Mouse (Mus musculus) c-Kit-positive CD71-positive TER-119-negative erythroid progenitor cells, embryonic 14.5 days (primary cell): Measurements from ENCODE around the gene Gbp3.

ENCODE experiments used
- DNase-seq: peaks from one replicate; pipeline ENCODE4 v3.0.0-alpha.2; 2013; ENCODE audit warnings: low read depth

The Gbp3 gene

DNA sequence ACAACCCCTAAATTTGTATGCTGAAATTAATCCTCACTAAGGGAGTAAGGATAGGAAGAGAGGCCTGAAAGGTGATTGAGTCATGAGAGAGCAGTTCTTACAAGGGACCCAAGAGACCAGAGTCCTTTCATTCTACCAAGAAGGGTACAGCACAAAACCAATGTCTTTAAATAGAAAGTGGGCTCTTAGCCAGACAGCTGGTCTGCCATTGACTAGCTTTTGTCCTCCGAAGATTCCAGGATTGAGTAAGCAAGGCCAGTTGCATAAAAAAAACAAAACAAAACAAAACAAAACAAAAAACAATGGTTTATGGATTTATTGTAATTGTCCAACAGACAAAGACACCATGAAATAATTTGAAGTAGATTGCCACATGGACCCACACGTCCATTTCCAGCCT, 29.1 kb downstream of the Gbp3 start:
- DNase-seq, result no peak

- DNase-seq, result no peak
Measured at GRCm38 (mm10) chr3:142590431-142591067, 30.7 kb downstream of the Gbp3 start.

DNA sequence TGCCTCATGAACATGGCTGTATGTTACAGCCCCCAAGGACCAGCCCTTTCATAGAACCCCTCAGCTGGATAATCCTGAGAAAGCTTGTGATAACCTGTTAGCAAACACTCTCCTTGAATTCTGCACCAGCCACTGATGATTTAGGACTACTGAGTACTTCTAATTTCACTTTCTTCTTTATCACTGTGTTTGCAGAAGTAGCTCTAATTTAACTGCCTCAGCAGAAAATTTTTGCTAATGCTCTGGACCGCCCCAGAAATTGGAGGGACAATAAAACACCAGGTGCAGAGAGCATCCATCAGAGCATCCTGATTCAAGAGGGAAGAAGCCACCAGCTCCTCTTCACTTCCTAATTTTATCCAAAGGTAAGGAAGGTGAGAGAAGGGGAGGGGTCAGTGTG, 34.7 kb downstream of the Gbp3 start, which contains the start of gene Gbp2b:
Gbp2b (plus strand) TSS at position 301 of the 400 bp plus-strand sequence.
- DNase-seq, result no peak

DNA sequence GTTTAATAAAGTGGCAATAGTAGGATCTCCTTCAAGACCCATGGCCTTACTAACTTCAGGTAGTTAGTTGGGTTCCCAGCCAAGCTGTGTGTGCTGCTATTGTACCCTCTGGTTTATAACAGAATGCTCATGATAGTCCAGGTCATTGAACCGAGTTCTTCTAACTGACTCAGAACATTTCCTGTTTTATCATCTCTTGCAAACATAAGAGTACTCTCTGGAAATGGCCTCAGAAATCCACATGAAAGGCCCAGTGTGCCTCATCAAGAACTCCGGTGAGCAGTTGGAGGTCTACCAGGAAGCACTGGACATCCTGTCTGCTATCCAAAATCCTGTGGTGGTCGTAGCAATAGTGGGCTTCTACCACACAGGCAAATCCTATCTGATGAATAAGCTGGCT, 38.1 kb downstream of the Gbp3 start:
- DNase-seq, result no peak

GRCm38 (mm10) chr3:142601675-142602074, 41.8 kb downstream of the Gbp3 start:
- no peak for DNase-seq

GRCm38 (mm10) chr3:142618658-142619057, 58.8 kb downstream of the Gbp3 start:
- DNase-seq, result no peak

GRCm38 (mm10) chr3:142619606-142620005, 59.8 kb downstream of the Gbp3 start:
- no peak for DNase-seq

DNA sequence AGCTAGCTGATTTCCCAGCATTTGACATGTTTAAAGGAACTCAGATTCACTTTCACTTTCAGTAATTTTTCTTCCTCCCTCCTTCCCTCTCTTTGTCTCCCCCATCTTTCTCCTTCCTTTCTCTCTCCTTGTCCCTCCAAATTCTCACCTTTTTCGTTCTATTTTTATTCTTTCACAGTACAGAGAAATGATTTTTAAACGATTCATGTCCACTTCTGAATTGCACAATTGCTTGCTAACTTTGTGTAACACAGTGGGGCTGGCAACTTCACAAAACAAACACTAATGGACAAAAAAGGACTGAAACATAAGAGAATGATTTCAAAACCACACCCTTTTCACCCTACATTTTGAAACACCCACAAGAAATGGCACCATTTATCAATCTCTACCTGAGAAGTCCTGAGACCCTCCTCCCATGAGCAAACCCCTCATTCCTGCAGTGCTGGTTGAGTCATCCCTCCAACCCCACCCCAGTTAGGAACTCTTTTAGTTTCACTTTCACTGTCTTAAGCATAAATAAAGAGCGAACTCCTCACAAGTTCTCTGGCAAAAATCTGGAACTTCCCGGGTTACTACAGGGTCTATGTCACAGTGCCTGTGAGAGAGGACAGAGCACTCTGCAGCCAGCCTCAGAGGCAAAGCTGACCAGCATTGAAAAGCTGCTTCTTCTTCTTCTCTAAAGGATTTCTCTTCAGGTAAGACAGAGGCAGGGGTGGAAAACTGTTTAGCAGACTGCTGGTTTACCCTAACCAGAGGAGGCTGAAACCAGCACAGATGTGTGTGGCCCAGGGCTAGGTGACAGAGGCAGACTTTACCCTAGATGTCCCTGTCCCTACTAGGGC, 60.5 kb downstream of the Gbp3 start, which contains the start of gene Gbp2:
Gbp2 (plus strand) TSS at position 492 of the 845 bp plus-strand sequence.
- DNase-seq, result no peak

DNA sequence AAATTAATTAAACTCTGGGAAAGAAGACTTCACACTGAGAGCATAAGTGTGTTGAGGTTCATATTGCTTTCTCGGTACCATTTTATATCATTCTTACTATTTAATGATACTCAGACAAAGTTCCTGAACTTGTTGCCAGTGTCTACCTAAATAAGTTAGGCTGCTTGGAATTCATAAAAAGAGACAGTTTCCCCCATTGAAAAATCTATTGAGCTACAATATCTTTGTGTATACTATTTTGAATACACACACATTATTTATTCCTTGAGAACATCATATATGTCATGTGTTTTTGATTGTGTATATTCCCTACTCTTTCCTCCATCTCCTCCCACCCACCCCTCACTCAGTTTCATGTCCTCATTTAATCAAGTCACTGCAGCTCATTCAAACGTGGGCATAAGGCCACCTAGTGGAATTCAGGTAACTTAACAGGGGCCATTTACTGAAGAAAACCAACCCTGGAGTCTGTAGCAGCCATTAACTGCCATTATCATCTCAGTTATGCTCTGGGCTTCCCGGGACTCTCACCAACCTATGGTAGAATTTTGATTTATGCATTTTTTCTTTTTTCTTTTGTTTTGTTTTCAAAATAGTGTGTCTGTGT, 61.2 kb downstream of the Gbp3 start:
- no peak for DNase-seq
